Mouse (Mus musculus): ENCODE data around the gene Slc35c2.

Gene Slc35c2

DNA sequence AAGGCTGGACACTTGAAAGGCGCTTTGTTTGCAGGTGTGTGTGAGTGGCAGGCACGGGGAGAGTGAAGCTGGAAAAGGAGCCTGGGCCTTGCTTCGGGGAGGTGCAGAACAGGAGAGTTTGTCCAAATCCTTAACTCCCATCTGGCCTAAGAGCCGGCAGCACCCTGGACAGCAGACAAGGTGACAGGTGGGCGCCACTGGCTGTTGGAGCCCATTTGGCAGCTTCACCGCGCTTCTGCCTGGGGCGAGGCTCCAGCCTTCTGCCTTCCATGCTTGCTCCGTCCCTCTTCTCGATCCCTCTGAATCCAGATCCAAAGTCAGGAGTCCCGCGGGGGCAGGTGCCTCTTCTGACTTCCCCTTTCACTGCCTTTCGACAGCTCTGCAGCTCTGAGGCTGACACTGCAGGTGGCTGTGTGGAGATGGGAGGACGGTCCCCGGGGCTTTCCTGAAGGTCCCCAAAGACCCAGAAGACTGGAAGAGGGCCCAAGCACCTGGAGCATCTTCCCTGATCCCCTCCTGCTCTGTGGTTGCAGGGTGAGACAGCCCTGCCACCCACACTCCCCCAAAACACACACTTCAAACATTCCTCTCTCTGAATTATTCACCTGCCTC, 48.0 kb downstream of the Slc35c2 start:
- peak; percentile 50 for DNase-seq (ENCODE audit: low read depth, low spot score)

GRCm38 (mm10) chr2:165238416-165239145, 49.1 kb downstream of the Slc35c2 start:
- no peak for DNase-seq (ENCODE audit: low read depth, low spot score)

- peak; percentile 86 for DNase-seq (ENCODE audit: low read depth, low spot score)
Observed at GRCm38 (mm10) chr2:165234613-165235291, 52.9 kb downstream of the Slc35c2 start, which contains the start of gene Cdh22. TSS of gene Cdh22 (minus strand) at chr2:165234853.

DNA sequence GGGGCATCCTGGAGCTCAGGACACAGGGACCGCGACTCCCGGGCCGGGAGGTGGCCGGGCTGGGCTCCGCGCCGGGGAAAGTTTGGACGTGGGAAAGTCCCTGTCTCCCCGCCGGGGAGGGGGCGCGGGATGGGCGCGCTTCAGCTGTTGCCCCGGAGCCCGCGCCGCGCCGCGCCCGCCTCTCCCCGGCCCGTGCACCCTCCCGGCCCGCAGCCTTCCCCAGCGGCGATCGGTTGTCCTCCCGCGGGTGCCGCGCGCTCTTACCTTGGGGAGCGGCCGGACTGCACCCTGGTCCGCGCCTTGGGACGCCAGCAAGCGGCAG, 53.4 kb downstream of the Slc35c2 start:
- no peak for DNase-seq (ENCODE audit: low read depth, low spot score)

GRCm38 (mm10) chr2:165233491-165234290, 54.0 kb downstream of the Slc35c2 start:
- DNase-seq (ENCODE audit: low read depth, low spot score): peak; percentile 54

DNA sequence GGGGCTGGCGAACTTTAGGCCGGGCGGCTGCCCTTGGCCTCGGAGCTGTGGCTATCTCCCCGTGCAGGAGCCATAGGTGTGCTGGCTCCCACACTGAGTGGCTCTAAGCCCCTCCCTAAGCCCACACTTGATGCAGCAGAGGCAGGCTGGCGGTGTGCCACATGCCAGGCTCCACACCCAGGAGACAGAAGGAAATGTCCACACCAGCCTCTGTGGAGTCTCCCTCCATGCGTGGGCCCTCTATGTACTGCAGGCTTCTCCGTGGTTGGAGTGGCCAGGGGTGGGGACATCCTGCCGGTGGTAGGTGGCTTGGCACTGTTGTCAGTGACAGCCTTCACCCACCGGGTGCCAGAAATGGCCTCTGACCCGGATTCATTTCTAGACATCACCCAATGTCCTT, 58.6 kb downstream of the Slc35c2 start:
- DNase-seq (ENCODE audit: low read depth, low spot score): no peak
